Mouse (Mus musculus) MEL (cell line): ENCODE data around the gene Epdr1. TPM values are rescaled to one million over a fixed set of nuclear protein-coding genes. Genes with fewer than 3 reads are reported as not detected.

Experiments used
- DNase-seq: peaks from one replicate; pipeline ENCODE4 v3.0.0; 2011; ENCODE audit warnings: low read depth, low spot score
- H3K27ac ChIP-seq: 2 replicates; pipeline ENCODE4 v1.5.1; 2012; ENCODE audit warnings: low read depth, mild to moderate bottlenecking, control low read depth, low read length, moderate library complexity; ENCODE audit not compliant: control insufficient read depth
- H3K27me3 ChIP-seq, 2 experiments: fragments of 150-350 bp in 1 of 2; sonication (generic) in 1 of 2; 2 replicates each; pipeline ENCODE4 v1.6.1; 2012; ENCODE audit warnings: low read length in 2 of 2, mild to moderate bottlenecking in 2 of 2, improper control_type of control experiment in 1 of 2, moderate library complexity in 1 of 2; ENCODE audit not compliant: insufficient read depth in 2 of 2, control insufficient read depth in 1 of 2
- H3K36me3 ChIP-seq, 2 experiments: 2 replicates each; pipeline ENCODE4 v1.6.1; 2012 to 2014; ENCODE audit warnings: low read length in 2 of 2, improper control_type of control experiment in 1 of 2, inconsistent platforms in 1 of 2, mild to moderate bottlenecking in 1 of 2; ENCODE audit not compliant: insufficient read depth in 2 of 2, control insufficient read depth in 1 of 2
- H3K4me1 ChIP-seq, 2 experiments: fragments of 150-350 bp in 1 of 2; sonication (generic) in 1 of 2; 2 replicates each; pipeline ENCODE4 v1.6.1; 2012; ENCODE audit warnings: low read length in 2 of 2, improper control_type of control experiment in 1 of 2, mild to moderate bottlenecking in 1 of 2; ENCODE audit not compliant: insufficient read depth in 2 of 2, control insufficient read depth in 1 of 2
- H3K4me3 ChIP-seq, 2 experiments: fragments of 150-350 bp in 1 of 2; sonication (generic) in 1 of 2; 2 replicates each; pipeline ENCODE4 v1.5.1; 2012; ENCODE audit warnings: low read depth in 2 of 2, low read length in 2 of 2, mild to moderate bottlenecking in 2 of 2, moderate library complexity in 2 of 2, control low read depth in 1 of 2, improper control_type of control experiment in 1 of 2; ENCODE audit not compliant: control insufficient read depth in 1 of 2, insufficient read depth in 1 of 2
- H3K79me2 ChIP-seq: 2 replicates; pipeline ENCODE4 v1.6.1; 2012; ENCODE audit warnings: mild to moderate bottlenecking, low read length, moderate library complexity; ENCODE audit not compliant: control insufficient read depth, poor library complexity, insufficient read depth
- H3K9ac ChIP-seq: 2 replicates; pipeline ENCODE4 v1.6.1; 2012; ENCODE audit warnings: low read depth, mild to moderate bottlenecking, control low read depth, low read length, moderate library complexity; ENCODE audit not compliant: control insufficient read depth, poor library complexity, severe bottlenecking
- H3K9me3 ChIP-seq: fragments of 150-350 bp; sonication (generic); replicated peaks from 2 replicates; pipeline ENCODE4 v1.6.1; 2012; ENCODE audit warnings: mild to moderate bottlenecking, low read length, improper control_type of control experiment, moderate library complexity; ENCODE audit not compliant: insufficient read depth
- CHD1 ChIP-seq: IDR thresholded peaks from 2 replicates; pipeline ENCODE4 v1.6.1; 2012; ENCODE audit warnings: low read depth, mild to moderate bottlenecking, inconsistent platforms, low read length, improper control_type of control experiment
- E2F4 ChIP-seq: IDR thresholded peaks from 2 replicates; pipeline ENCODE4 v1.6.1; 2011; ENCODE audit warnings: low read depth, low read length, improper control_type of control experiment, borderline replicate concordance
- JUND ChIP-seq: IDR thresholded peaks from 2 replicates; pipeline ENCODE4 v1.6.1; 2011; ENCODE audit warnings: low read depth, mild to moderate bottlenecking, improper control_type of control experiment, low read length
- MAZ ChIP-seq: IDR thresholded peaks from 2 replicates; pipeline ENCODE4 v1.6.1; 2012; ENCODE audit warnings: low read depth, mild to moderate bottlenecking, inconsistent platforms, low read length, improper control_type of control experiment
- MYC ChIP-seq: IDR thresholded peaks from 2 replicates; pipeline ENCODE4 v1.6.1; 2011; ENCODE audit warnings: low read depth, mild to moderate bottlenecking, low read length, improper control_type of control experiment, moderate library complexity
- NELFE ChIP-seq: IDR thresholded peaks from 2 replicates; pipeline ENCODE4 v1.6.1; 2011; ENCODE audit warnings: low read depth, low read length, improper control_type of control experiment
- NRF1 ChIP-seq: IDR thresholded peaks from 2 replicates; pipeline ENCODE4 v1.6.1; 2014; ENCODE audit warnings: low read depth, mild to moderate bottlenecking, inconsistent platforms, low read length, improper control_type of control experiment, moderate library complexity; ENCODE audit not compliant: poor library complexity, insufficient read depth, severe bottlenecking
- POLR2A ChIP-seq, 2 experiments: IDR thresholded peaks; 2 replicates each; pipeline ENCODE4 v1.6.1; 2011 to 2012; ENCODE audit warnings: low read length in 2 of 2, mild to moderate bottlenecking in 2 of 2, control low read depth in 1 of 2, improper control_type of control experiment in 1 of 2, low read depth in 1 of 2, moderate library complexity in 1 of 2; ENCODE audit not compliant: control insufficient read depth in 1 of 2, insufficient read depth in 1 of 2, poor library complexity in 1 of 2
- POLR2AphosphoS2 ChIP-seq: IDR thresholded peaks from 2 replicates; pipeline ENCODE4 v1.6.1; 2011; ENCODE audit warnings: low read length, improper control_type of control experiment
- RAD21 ChIP-seq: IDR thresholded peaks from 2 replicates; pipeline ENCODE4 v1.6.1; 2011; ENCODE audit warnings: mild to moderate bottlenecking, low read depth, low read length, improper control_type of control experiment
- TAL1 ChIP-seq: IDR thresholded peaks from 2 replicates; pipeline ENCODE4 v1.6.1; 2012; ENCODE audit warnings: mild to moderate bottlenecking, inconsistent platforms, low read length, moderate library complexity, mixed read lengths
- TBP ChIP-seq: IDR thresholded peaks from 2 replicates; pipeline ENCODE4 v1.8.0; 2011; ENCODE audit warnings: low read depth, low read length, improper control_type of control experiment
- USF1 ChIP-seq: IDR thresholded peaks from 2 replicates; pipeline ENCODE4 v1.6.1; 2014; ENCODE audit warnings: low read depth, mild to moderate bottlenecking, inconsistent platforms, low read length, improper control_type of control experiment, moderate library complexity
- USF2 ChIP-seq, 2 experiments: IDR thresholded peaks; 2 replicates each; pipeline ENCODE4 v1.6.1; 2011 to 2012; ENCODE audit warnings: improper control_type of control experiment in 2 of 2, low read length in 2 of 2, borderline replicate concordance in 1 of 2, inconsistent platforms in 1 of 2, low read depth in 1 of 2, mild to moderate bottlenecking in 1 of 2; ENCODE audit not compliant: insufficient read depth in 1 of 2
- ZNF384 ChIP-seq: IDR thresholded peaks from 2 replicates; pipeline ENCODE4 v1.6.1; 2012; ENCODE audit warnings: low read depth, mild to moderate bottlenecking, inconsistent platforms, low read length, improper control_type of control experiment
- polyA plus RNA-seq, 2 experiments: library from polyadenylated mRNA; stranded (reverse) in 1 of 2; unstranded in 1 of 2; fragments of >175 nt in 1 of 2; fragments of >200 nt in 1 of 2; gene quantifications; 2 replicates each; pipeline versions ENCODE4 v1.2.1 to v1.2.4; 2012; ENCODE audit warnings: low replicate concordance in 2 of 2, low read depth in 1 of 2; ENCODE audit not compliant: insufficient read length in 2 of 2, insufficient read depth in 1 of 2, missing spikeins in 1 of 2
- total RNA-seq: library from RNA; depleted of rRNA; stranded (reverse); fragments of 300-350 nt; gene quantifications from 2 replicates; pipeline ENCODE4 v1.2.3, GENCODE M21; 2012

Gene Epdr1
- total and polyA plus RNA-seq, 3 experiments: not detected

DNA sequence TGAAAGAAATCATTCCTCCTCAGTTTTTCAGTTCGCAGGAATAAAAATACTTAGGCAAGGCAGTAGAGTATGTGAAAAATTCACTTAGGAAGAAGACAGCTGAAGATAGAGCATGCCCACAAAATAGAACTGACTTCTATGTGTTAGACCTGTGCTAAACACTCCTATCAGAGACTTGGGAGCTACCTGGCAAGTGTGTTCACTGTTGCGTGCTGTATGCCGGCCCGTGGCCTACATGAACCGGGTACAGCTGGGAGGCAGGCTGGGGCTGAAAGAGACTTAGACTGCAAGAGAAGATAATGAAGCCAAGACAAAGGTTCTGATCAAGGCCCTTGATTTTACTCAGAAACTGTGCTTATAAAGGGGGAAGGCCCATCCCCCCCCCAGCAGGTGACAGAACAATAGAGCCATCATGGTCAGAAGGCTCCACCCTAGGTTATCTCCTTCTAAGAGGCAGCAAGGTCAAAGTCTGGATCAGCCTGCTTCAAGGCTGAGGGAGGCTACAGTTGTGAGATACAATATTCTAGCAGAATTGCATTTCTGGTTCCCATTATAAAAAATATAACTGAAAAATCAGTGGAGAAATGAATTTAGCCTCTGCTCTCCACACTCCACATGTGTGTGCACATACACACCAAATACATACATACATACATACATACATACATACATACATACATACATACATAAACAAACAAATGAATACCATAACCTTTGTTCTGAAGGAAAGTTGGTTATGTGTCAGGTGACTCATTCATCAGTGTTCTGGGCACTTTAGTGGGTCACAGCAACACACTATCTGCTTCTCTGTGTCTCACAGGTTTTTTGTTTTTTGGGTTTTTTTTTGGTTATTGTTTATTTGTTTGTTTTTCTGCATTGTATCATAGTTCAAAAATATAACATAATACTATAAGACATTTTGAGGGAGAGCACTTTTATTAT lies 11.3 kb upstream of the Epdr1 start:
- H3K27me3 ChIP-seq: no peaks in the 10 kb centered on the region
- H3K4me1 ChIP-seq: peaks cover 0 to 3% of the 10 kb centered on the region in 2 experiments; a peak in 2 of 4 replicates
- H3K27ac ChIP-seq: no peak overlapping the region
- no peak overlapping the region for H3K9ac ChIP-seq
- no peaks in the 10 kb centered on the region for H3K79me2 ChIP-seq
- peaks cover 0 to 9% of the 10 kb centered on the region in 2 experiments; a peak in 2 of 4 replicates for H3K36me3 ChIP-seq
- no peak overlapping the region for H3K4me3 ChIP-seq
- no peak for DNase-seq
- H3K9me3 ChIP-seq: no peaks in the 10 kb centered on the region
- no peak for TF ChIP-seq TAL1

DNA sequence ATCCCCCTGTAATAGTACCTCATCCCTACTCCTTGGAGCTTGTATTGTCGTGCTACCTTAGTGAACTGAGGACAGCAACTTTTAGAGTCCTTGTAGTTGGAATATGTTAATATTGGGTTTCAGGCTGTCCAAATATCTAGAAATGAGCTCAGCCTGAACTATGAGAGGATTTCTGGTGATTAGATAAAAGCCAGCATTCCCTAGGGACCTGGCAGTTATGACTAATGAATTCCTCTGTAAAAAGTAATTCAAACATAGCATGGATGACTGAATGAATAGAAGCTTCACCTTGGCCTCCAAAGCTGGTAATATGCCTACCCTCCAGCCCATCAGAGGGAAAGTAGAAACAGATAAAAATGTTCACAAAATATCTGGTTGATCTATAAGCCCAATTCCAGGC lies 6.7 kb upstream of the Epdr1 start:
- no peak overlapping the region for H3K9ac ChIP-seq
- no peaks in the 10 kb centered on the region for H3K79me2 ChIP-seq
- H3K4me3 ChIP-seq: no peak overlapping the region
- H3K27me3 ChIP-seq: no peaks in the 10 kb centered on the region
- H3K4me1 ChIP-seq: peaks cover 0 to 5% of the 10 kb centered on the region in 2 experiments; a peak in 3 of 4 replicates
- no peak overlapping the region for H3K27ac ChIP-seq
- TF ChIP-seq USF2 (IDR thresholded peaks at IDR 0.05; ENCODE audit: borderline replicate concordance in 1 of 2, insufficient read depth in 1 of 2, low read depth in 1 of 2, low read length in 2 of 2) (no peak), MYC (no peak)
- no peaks in the 10 kb centered on the region for H3K9me3 ChIP-seq
- DNase-seq: no peak
- peaks cover 0 to 9% of the 10 kb centered on the region in 2 experiments; a peak in 2 of 4 replicates for H3K36me3 ChIP-seq

DNA sequence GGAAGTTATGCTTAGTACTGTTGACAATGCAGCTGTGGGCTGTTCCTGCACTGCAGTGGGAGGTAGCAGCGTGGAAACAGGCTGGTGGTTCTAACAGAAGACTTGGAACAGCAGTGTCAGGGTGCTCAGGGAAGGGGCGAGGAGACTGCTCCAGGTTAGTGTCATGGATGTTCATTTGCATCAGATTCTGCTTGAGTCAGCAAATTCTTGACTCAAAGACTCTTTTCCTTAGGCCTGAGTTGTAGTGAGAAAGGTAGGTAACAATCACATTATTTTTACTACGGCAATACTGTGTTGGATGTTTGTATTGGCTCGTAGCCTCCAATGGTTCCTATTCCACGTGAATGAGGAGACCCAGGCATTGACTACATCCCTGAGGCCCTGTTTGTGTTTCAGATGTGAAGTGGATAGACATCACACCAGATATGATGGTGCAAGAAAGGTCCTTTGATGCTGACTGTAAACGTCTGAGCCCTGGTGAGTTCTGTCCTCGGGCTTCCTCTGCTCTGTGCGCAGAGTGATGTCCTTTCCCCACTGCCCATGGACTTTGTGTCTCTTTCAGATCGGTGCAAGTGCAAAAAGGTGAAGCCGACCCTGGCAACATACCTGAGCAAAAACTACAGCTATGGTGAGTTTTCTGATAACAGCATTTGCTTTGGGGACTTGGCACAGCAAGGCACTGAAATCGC lies 5.0 kb upstream of the Epdr1 start:
- Histone ChIP-seq H3K4me1 (peaks cover 0 to 5% of the 10 kb centered on the region in 2 experiments; a peak in 2 of 4 replicates), H3K4me3 (no peak overlapping the region)

More for the DNA sequence above, 5.0 kb upstream of the Epdr1 start:
- no peaks in the 10 kb centered on the region; a peak in 1 of 4 replicates for H3K27me3 ChIP-seq
- no peak for TF ChIP-seq USF2 (IDR thresholded peaks at IDR 0.05; ENCODE audit: borderline replicate concordance in 1 of 2, insufficient read depth in 1 of 2, low read depth in 1 of 2, low read length in 2 of 2)
- no peak for TF ChIP-seq MYC
- no peak for TF ChIP-seq MAZ
- no peak for TF ChIP-seq ZNF384
- TF ChIP-seq TBP: no peak
- no peak for TF ChIP-seq JUND
- TF ChIP-seq E2F4: no peak
- no peak for TF ChIP-seq POLR2A (IDR thresholded peaks at IDR 0.05; ENCODE audit: control insufficient read depth in 1 of 2, insufficient read depth in 1 of 2, low read depth in 1 of 2, low read length in 2 of 2, poor library complexity in 1 of 2)
- TF ChIP-seq NELFE: no peak
- no peak for TF ChIP-seq USF1
- TF ChIP-seq NRF1: no peak
- no peak for TF ChIP-seq RAD21
- TF ChIP-seq POLR2AphosphoS2: no peak
- TF ChIP-seq CHD1: no peak
- DNase-seq: no peak
- H3K9ac ChIP-seq: no peak overlapping the region
- no peaks in the 10 kb centered on the region for H3K79me2 ChIP-seq
- peaks cover 0 to 7% of the 10 kb centered on the region in 2 experiments; a peak in 2 of 4 replicates for H3K36me3 ChIP-seq
- no peaks in the 10 kb centered on the region for H3K9me3 ChIP-seq
- H3K27ac ChIP-seq: no peak overlapping the region
